Mouse (Mus musculus): Measurements from ENCODE around the gene Nutf2. TPM values are rescaled to one million over a fixed set of nuclear protein-coding genes. Genes with fewer than 3 reads are reported as not detected.

The Nutf2 gene
- polyA plus RNA-seq (2012), result 152 and 172 TPM in 2 replicates

GRCm38 (mm10) chr8:105860143-105860981 lies at the start of gene Nutf2:
Gene Nutf2, plus strand, starts transcription at chr8:105860580.

GRCm38 (mm10) chr8:105826861-105827848 lies 33.2 kb upstream of the Nutf2 start, which contains the start of the genes Ranbp10 and Tsnaxip1:
Gene Ranbp10, minus strand, starts transcription at chr8:105827350.
Gene Tsnaxip1, plus strand, starts transcription at chr8:105827731.

GRCm38 (mm10) chr8:105853178-105853577 lies 7.2 kb upstream of the Nutf2 start, which contains the start of gene Cenpt:
Gene Cenpt, minus strand, starts transcription at chr8:105853278.

GRCm38 (mm10) chr8:105854715-105855216 lies 5.6 kb upstream of the Nutf2 start, which contains the start of gene Thap11:
Gene Thap11, plus strand, starts transcription at chr8:105855132.

GRCm38 (mm10) chr8:105880754-105881520 lies 20.6 kb downstream of the Nutf2 start, which contains the start of gene Edc4:
Gene Edc4, plus strand, starts transcription at chr8:105880881.

GRCm38 (mm10) chr8:105893339-105893738 lies 33.0 kb downstream of the Nutf2 start, which contains the start of gene Nrn1l:
Gene Nrn1l, plus strand, starts transcription at chr8:105893567.

GRCm38 (mm10) chr8:105900180-105900940 lies 40.0 kb downstream of the Nutf2 start, which contains the start of gene Pskh1:
Gene Pskh1, plus strand, starts transcription at chr8:105900441.

Other genes with a start within 250 kb of the Nutf2 start
- 179 and 218 TPM in 2 replicates for gene Ctcf, start 224.0 kb upstream of the Nutf2 start, polyA plus RNA-seq (2012)
- 0.11 TPM in 1 of 2 replicates, not detected in the other for gene Agrp, start 223.2 kb upstream of the Nutf2 start, polyA plus RNA-seq (2012)
- 61.0 and 111 TPM in 2 replicates for gene Carmil2, start 174.3 kb upstream of the Nutf2 start, polyA plus RNA-seq (2012)
- 54.3 and 56.0 TPM in 2 replicates for gene Acd, start 159.5 kb upstream of the Nutf2 start, polyA plus RNA-seq (2012)
- 4.3 and 6.8 TPM in 2 replicates for gene Pard6a, start 159.4 kb upstream of the Nutf2 start, polyA plus RNA-seq (2012)
- gene 4933405L10Rik, start 152.9 kb upstream of the Nutf2 start, polyA plus RNA-seq (2012), result not detected in 2 replicates
- gene Enkd1, start 152.4 kb upstream of the Nutf2 start, polyA plus RNA-seq (2012), result 52.5 and 60.2 TPM in 2 replicates
- 4.4 and 5.4 TPM in 2 replicates for gene Gfod2, start 101.9 kb upstream of the Nutf2 start, polyA plus RNA-seq (2012)
- gene Ranbp10, start 33.2 kb upstream of the Nutf2 start, polyA plus RNA-seq (2012), result 18.8 and 21.4 TPM in 2 replicates
- gene Tsnaxip1, start 32.8 kb upstream of the Nutf2 start, polyA plus RNA-seq (2012), result not detected in 2 replicates
- gene Cenpt, start 7.3 kb upstream of the Nutf2 start, polyA plus RNA-seq (2012), result 19.2 and 20.7 TPM in 2 replicates
- 26.9 and 29.1 TPM in 2 replicates for gene Thap11, start 5.4 kb upstream of the Nutf2 start, polyA plus RNA-seq (2012)
- gene Edc4, start 20.3 kb downstream of the Nutf2 start, polyA plus RNA-seq (2012), result 20.8 and 31.4 TPM in 2 replicates
- 1.1 and 2.7 TPM in 2 replicates for gene Nrn1l, start 33.0 kb downstream of the Nutf2 start, polyA plus RNA-seq (2012)
- 11.2 and 12.3 TPM in 2 replicates for gene Pskh1, start 39.9 kb downstream of the Nutf2 start, polyA plus RNA-seq (2012)
- gene Ctrl, start 73.3 kb downstream of the Nutf2 start, polyA plus RNA-seq (2012), result 0.23 and 0.56 TPM in 2 replicates
- gene Psmb10, start 77.9 kb downstream of the Nutf2 start, polyA plus RNA-seq (2012), result 590 and 652 TPM in 2 replicates
- 0.78 and 0.79 TPM in 2 replicates for gene Lcat, start 82.8 kb downstream of the Nutf2 start, polyA plus RNA-seq (2012)
- gene Slc12a4, start 105.5 kb downstream of the Nutf2 start, polyA plus RNA-seq (2012), result 10.0 and 12.7 TPM in 2 replicates
- not detected in 2 replicates for gene Dpep3, start 118.8 kb downstream of the Nutf2 start, polyA plus RNA-seq (2012)
- 3.3 and 4.1 TPM in 2 replicates for gene Dus2, start 130.8 kb downstream of the Nutf2 start, polyA plus RNA-seq (2012)
- gene Dpep2nb, start 145.4 kb downstream of the Nutf2 start, polyA plus RNA-seq (2012), result not detected in 2 replicates
- gene Ddx28, start 151.3 kb downstream of the Nutf2 start, polyA plus RNA-seq (2012), result 25.8 and 27.4 TPM in 2 replicates
- 11.1 and 13.5 TPM in 2 replicates for gene Nfatc3, start 198.3 kb downstream of the Nutf2 start, polyA plus RNA-seq (2012)

Data from megakaryocyte-erythroid progenitor cell, adult 5 weeks (primary cell).